Mouse (Mus musculus) megakaryocyte progenitor cell, adult 5-6 weeks (primary cell): ENCODE results near the gene Dgcr8. TPM values are rescaled to one million over a fixed set of nuclear protein-coding genes. Genes with fewer than 3 reads are reported as not detected.

Source experiments
- ATAC-seq: replicated peaks from 2 replicates; pipeline ENCODE4 v1.8.0; 2016; ENCODE audit warnings: mild to moderate bottlenecking, moderate TSS enrichment, inconsistent platforms; ENCODE audit not compliant: poor library complexity
- total RNA-seq, 2 experiments: library from RNA; stranded (forward) in 1 of 2; stranded (reverse) in 1 of 2; fragments of 157-497, 149-512 nt in 1 of 2; fragments of 200-1000 nt in 1 of 2; gene quantifications; 2 replicates each; pipeline versions ENCODE4 v1.2.3 to v1.2.4; 2015 to 2017

Dgcr8 gene
- total RNA-seq, 2 experiments from 2014 or later, result 40.1 to 44.1 TPM

GRCm38 (mm10) chr16:18250231-18250630, 38.8 kb downstream of the Dgcr8 start:
- no peak for ATAC-seq

GRCm38 (mm10) chr16:18249364-18249967, 39.6 kb downstream of the Dgcr8 start:
- ATAC-seq, result peak; percentile 52

DNA sequence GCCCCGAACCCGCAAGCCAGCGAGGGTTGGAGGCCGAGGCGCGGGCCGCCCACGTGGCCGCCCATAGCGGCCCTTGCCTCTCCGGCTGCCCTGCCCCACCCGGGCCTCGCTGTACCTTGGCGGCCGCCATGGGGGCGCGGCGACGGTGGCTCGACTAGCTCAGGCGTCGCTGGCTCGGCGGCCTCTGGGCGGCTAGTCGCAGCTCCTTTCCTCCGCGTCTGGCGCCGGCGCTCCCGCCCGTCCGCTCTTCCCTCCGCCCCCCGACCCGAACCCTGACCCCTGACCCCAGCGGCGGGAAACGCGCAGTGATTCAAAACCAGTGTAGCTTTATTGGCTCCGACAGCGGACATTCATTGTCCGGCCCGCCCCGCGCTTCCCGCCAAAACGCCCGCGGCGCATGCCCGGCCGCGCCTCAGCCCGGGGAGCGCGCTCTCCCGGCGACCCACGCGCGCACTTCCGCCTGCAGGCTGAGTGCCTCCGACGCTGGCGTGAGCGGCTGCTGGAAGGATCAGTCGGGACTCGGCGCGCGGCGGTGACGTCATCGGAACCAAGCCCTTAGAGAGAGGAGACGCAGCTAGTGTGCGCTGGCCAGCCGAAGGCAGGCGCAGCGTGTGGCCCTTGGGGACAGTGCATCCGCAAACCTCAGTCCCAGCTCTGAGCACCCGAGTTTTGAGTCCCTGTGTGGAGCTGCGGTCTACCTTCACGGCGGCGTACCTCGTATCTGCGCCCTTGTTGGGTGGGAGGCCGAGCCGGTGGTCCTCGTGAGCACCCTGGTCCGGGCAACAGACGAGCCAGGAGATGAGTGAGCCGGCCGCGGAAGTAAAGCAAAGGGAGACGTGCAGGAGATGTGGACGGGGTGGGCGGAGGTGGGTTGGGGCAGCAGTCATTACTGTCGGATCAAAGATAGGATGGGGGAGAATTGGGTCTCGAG, 40.3 kb downstream of the Dgcr8 start, which contains the start of the genes Trmt2a and Ranbp1:
Trmt2a (plus strand) TSS at position 247 of the 931 bp plus-strand sequence.
Ranbp1 (minus strand) TSS at position 300 of the 931 bp plus-strand sequence.
- peak; percentile 75 for ATAC-seq

- no peak for ATAC-seq
These were observed 41.3 kb downstream of the Dgcr8 start for GRCm38 (mm10) chr16:18247521-18248399.

- ATAC-seq, result no peak
These were observed 47.5 kb downstream of the Dgcr8 start for GRCm38 (mm10) chr16:18241581-18241980.

DNA sequence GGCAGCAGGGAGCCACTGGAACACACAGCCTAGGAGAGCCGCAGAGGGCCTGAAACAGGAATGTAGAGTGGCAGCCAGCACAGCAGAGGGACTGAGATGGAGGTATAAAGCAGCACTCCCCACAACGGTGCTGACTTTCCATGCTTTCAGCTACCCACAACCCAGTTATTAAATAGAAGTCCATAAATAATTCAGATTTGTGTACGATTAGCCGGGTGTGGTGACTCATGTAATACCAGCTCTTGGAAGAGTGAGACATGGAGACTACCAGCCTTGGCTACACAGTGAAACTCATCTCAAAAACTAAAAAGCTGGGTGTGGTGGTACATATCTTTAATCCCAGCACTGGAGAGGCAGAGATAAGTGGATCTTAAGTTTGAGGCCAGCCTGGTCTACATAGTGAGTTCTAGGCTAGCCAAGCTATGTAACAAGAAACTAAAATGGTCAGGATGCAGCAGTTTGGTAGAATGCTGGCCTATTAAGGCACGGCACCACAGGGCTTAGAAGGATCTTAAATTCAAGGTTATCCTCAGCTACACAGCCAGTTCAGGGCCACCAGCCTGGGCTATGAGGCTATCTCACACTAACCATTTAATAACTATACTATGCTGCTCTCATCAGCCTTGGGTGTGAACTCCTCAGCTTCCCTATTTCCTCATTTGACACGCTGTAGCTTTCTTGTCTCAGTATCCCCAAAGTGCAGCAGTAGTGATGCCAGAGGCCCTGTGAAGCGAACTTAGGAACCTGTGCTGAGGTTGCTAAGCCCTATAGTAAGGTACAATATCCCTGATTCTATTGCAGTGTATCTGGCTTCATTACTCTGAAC, 52.2 kb downstream of the Dgcr8 start:
- ATAC-seq, result no peak

DNA sequence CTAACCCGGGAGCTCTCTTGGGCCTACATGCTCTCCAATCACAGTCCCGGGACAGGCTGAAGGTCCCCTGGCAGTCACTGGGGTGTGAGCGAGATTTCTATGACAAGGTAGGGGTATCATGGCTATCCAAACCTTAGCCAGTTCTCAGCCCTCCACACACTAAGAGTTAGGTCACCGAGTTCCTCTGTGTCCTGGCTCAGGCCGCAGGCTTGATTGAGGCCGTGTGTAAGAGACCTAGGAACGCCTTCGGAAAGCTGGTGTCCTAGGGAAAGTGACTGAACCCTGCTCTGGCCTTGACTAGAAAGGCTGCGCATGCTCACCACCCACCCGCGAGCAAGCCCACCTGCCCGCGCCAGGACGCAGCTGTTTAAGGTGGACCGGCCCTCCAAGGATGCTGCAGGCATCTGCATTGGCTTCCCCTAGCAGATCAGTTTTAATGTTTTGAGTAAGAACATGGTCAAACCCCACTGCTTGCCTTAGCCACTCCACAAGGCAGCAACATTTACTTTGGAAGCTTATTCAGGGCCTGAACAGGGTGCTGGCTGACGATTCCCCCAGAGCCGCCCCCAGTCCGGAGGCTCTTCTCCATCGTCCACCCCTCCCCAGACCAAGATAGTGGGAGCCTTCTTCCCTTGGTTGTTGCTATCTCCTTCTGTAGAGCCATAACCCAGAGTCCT, 53.5 kb downstream of the Dgcr8 start:
- peak; percentile 36 for ATAC-seq

DNA sequence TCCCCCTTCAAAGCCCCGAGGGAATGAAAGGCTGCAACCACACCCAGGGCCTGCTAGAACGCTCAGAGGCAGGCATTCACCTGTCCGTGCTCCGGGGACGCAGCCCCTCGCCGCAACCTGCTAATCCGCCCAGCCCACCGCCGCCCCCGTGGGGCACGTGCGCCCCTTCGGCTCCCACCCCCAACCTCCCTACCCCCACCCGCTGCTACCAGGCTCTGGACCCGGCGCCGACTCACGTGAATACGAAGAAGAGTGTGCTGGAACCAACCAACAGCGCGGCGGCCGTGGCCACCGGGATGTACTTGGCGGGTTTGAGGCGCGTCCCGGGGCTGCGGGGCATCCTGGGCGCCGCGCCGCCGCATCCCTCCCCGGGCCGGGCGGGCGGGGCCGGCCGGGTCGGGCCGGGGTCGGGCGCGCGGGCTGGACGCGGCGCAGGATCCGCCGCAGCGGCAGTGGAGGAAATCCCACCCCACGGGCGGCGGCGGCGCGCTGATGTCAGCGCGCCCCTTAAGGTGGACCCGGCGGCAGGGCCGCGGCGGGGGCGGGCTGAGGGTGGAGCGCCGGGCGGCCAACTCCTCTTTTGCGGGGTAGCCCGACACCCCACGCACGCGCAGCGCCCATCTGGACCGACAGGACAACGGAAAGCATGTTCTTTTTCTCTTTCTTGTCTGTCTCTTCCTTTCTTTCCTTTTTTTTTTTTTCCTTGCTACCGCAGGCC, 54.2 kb downstream of the Dgcr8 start, which contains the start of gene Zdhhc8:
Zdhhc8 (minus strand) TSS at position 466 of the 718 bp plus-strand sequence.
- ATAC-seq, result peak; percentile 36

GRCm38 (mm10) chr16:18233919-18234670, 55.0 kb downstream of the Dgcr8 start:
- peak; percentile 4; the same call in 1 of the 2 replicates for ATAC-seq

- no peak for ATAC-seq
These were observed 55.6 kb downstream of the Dgcr8 start for GRCm38 (mm10) chr16:18233451-18233850.

- ATAC-seq, result no peak
These were observed 57.6 kb downstream of the Dgcr8 start for GRCm38 (mm10) chr16:18231451-18231850.

DNA sequence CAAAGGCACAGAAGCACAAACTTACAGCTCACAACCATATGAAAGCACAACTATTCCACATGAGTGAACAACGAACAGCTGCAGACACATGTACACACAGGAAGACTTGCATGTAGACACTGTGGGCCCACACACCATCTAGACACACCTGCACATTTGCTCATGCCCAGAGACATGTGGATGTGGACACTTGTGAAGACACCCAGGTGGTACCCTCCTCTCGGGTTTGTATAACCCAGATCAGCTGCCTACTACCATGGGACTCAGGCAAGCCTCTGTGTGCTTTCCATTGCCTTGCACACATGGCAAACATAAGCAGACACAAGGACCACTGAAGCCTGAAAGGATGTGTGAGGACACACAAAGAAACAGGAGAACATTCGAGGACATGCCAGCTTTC, 58.0 kb downstream of the Dgcr8 start:
- ATAC-seq, result no peak

GRCm38 (mm10) chr16:18230617-18231016, 58.4 kb downstream of the Dgcr8 start:
- no peak for ATAC-seq

DNA sequence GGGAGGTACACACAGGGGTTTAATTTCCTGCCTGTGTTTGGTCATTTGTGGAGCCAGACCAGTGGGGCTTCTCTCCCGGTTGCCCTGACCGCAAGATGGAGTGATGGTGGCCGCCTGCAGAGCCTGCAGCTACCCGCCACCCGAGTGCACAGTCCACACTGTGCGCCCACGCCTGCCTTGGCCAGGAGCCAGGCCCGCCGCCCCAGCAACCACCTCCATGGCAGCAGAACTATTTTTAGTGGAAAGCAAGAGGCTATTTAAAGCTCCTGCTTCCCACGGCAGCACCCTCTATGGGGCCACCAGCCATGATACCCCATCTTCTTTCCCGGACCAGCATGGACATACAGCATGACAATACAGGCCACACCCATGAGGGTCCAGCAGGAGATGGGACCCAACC, 59.4 kb downstream of the Dgcr8 start:
- no peak for ATAC-seq

GRCm38 (mm10) chr16:18228856-18229255, 60.2 kb downstream of the Dgcr8 start:
- no peak for ATAC-seq

- no peak for ATAC-seq
These were observed 61.1 kb downstream of the Dgcr8 start for GRCm38 (mm10) chr16:18227897-18228422.

GRCm38 (mm10) chr16:18227187-18227586, 61.9 kb downstream of the Dgcr8 start:
- no peak for ATAC-seq

- no peak for ATAC-seq
These were observed 66.9 kb downstream of the Dgcr8 start for GRCm38 (mm10) chr16:18222188-18222587.
